In the genomic region with DNA sequence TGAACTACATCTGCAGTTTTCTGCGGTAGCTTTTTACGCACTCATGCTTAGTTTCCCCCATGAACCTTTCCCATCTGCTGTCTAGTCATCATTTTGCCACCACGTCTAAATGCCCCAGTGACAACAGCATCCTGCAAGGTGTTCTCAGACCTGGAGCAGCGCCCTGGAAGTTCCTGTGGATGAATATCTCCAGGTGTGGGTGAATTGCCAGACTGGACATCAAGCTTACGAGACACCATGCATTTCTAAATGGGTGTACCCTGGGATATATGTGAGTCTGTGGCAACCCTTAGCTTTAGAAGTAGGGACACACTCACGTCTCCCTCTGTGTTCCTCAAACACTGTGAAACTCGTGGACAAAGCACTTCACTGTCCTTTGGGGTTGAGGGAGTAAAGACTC, we compare ENCODE assay signal across 11 mouse cellular contexts.
"Had no signal": no experiment of that assay in that cellular context is flagged by ENCODE, and none has a peak within 500 bp of the region (broad histone marks: within the 10 kb centered on the region; RNA-seq: fewer than 3 reads in every experiment).

No protein-coding gene starts in this region.

- H3K4me2 ChIP-seq: midbrain, embryonic 11.5 days; midbrain, embryonic 15.5 days; neural tube, embryonic 12.5 days had no signal

- H3K9me3 ChIP-seq: megakaryocyte, embryonic 14.5 days; midbrain, embryonic 15.5 days; neural tube, embryonic 12.5 days had no signal

- H3K27ac ChIP-seq: liver, embryonic 14.5 days; macrophage; midbrain, embryonic 15.5 days; neural tube, embryonic 12.5 days; stomach, postnatal 0 days had no signal

- H3K9ac ChIP-seq: liver, embryonic 14.5 days; midbrain, embryonic 15.5 days; neural tube, embryonic 12.5 days had no signal

- ATAC-seq: midbrain, embryonic 15.5 days had no signal

- H3K4me3 ChIP-seq: megakaryocyte, embryonic 14.5 days; midbrain, embryonic 15.5 days; neural tube, embryonic 12.5 days had no signal

- DNase-seq: kidney, postnatal 10 days; lung, adult 2 months; lung, postnatal 10 days; thymus, postnatal 4 days had no signal

- H3K4me1 ChIP-seq: midbrain, embryonic 15.5 days had no signal

- H3K36me3 ChIP-seq: midbrain, embryonic 15.5 days; neural tube, embryonic 12.5 days had no signal

- H3K27me3 ChIP-seq: midbrain, embryonic 15.5 days; neural tube, embryonic 12.5 days had no signal
